Comparison of ENCODE assay signal across 8 mouse cellular contexts in genomic region chr8:123041774-123042105, GRCm38 (mm10). TPM values are rescaled to one million over a fixed set of nuclear protein-coding genes. Genes with fewer than 3 reads are reported as not detected.
A peak's percentile ranks its signal among the peaks of the same experiment; 100 is the strongest.
DNase-seq lines count a peak whose midpoint lies in the region; ATAC-seq and TF ChIP-seq lines count a peak whose summit lies in the region.

No protein-coding gene starts in this region.

- H3K4me1 ChIP-seq in heart, embryonic 11.5 days (ENCODE audit: control insufficient read depth, insufficient read depth, low read length): peaks cover 32% of the 10 kb centered on the region
- H3K4me1 ChIP-seq in ES-Bruce4 (ENCODE audit: control insufficient read depth, insufficient read depth, low read length): no peaks in the 10 kb centered on the region
- H3K4me1 ChIP-seq in forebrain, embryonic 16.5 days (replicated peaks; ENCODE audit: control insufficient read depth, insufficient read depth, low read length): peaks cover 39% of the 10 kb centered on the region

- no peaks in the 10 kb centered on the region for H3K9me3 ChIP-seq in heart, embryonic 11.5 days (replicated peaks; ENCODE audit: control insufficient read depth, low read length)
- no peaks in the 10 kb centered on the region for H3K9me3 ChIP-seq in ES-Bruce4 (replicated peaks; ENCODE audit: control insufficient read depth, insufficient read depth, low read length, poor library complexity, severe bottlenecking)
- H3K9me3 ChIP-seq in forebrain, embryonic 16.5 days (ENCODE audit: control insufficient read depth, low read length): no peaks in the 10 kb centered on the region

- peak overlapping the region; percentile 97 for H3K27ac ChIP-seq in heart, embryonic 11.5 days (ENCODE audit: low read depth, low read length)
- peak overlapping the region; percentile 36; the same call in 1 of the 2 replicates for H3K27ac ChIP-seq in ES-Bruce4 (ENCODE audit: insufficient read depth, low read length)
- H3K27ac ChIP-seq in forebrain, embryonic 16.5 days (ENCODE audit: low read length): peak overlapping the region; percentile 92

- DNase-seq in heart, adult 9 months (ENCODE audit: low spot score in 2 of 2): no peak
- peak; percentile 24 for DNase-seq in lung, postnatal 14 days
- no peak for DNase-seq in layer of hippocampus, adult 18-20 months (ENCODE audit: low spot score in 2 of 2)
- DNase-seq in urinary bladder, postnatal 14 days (ENCODE audit: low spot score): no peak
- DNase-seq in natural killer cell, adult 2 months (ENCODE audit: low spot score in 2 of 2): no peak

- ATAC-seq in heart, embryonic 11.5 days (replicated peaks; ENCODE audit: insufficient number of reproducible peaks, low FRiP score, low TSS enrichment): peak; percentile 19
- no peak; the same call in 1 of the 2 replicates for ATAC-seq in forebrain, embryonic 16.5 days

- no peaks in the 10 kb centered on the region for H3K27me3 ChIP-seq in heart, embryonic 11.5 days (ENCODE audit: control insufficient read depth, insufficient read depth, low read length)
- no peaks in the 10 kb centered on the region for H3K27me3 ChIP-seq in ES-Bruce4 (ENCODE audit: control insufficient read depth, insufficient read depth, low read length, poor library complexity, severe bottlenecking)
- H3K27me3 ChIP-seq in forebrain, embryonic 16.5 days (replicated peaks; ENCODE audit: control insufficient read depth, insufficient read depth, low read length): no peaks in the 10 kb centered on the region

- WGBS in heart, embryonic 11.5 days (ENCODE audit: insufficient replicate concordance): 3% methylated on average over 28 of the region's 60 CpGs
- WGBS in forebrain, embryonic 16.5 days: 3% methylated on average over 6 of the region's 60 CpGs

- peak overlapping the region; percentile 100 for H3K4me3 ChIP-seq in heart, embryonic 11.5 days (ENCODE audit: low read depth, low read length)
- H3K4me3 ChIP-seq in ES-Bruce4 (ENCODE audit: low read depth, low read length): peak overlapping the region; percentile 79
- H3K4me3 ChIP-seq in forebrain, embryonic 16.5 days (replicated peaks; ENCODE audit: low read length): peak overlapping the region; percentile 97

- TF ChIP-seq POLR2A in ES-Bruce4 (IDR thresholded peaks at IDR 0.05; ENCODE audit: insufficient read depth, low read length): no peak

- no peak for TF ChIP-seq CTCF in ES-Bruce4 (IDR thresholded peaks at IDR 0.05; ENCODE audit: low read depth, low read length)

- H3K9ac ChIP-seq in heart, embryonic 11.5 days (ENCODE audit: low read depth, low read length): peak overlapping the region; percentile 98
- H3K9ac ChIP-seq in ES-Bruce4 (ENCODE audit: low read depth, poor library complexity, severe bottlenecking): peak overlapping the region; percentile 100
- peak overlapping the region; percentile 99 for H3K9ac ChIP-seq in forebrain, embryonic 16.5 days (replicated peaks; ENCODE audit: low read depth, low read length)

- peak overlapping the region; percentile 90 for H3K4me2 ChIP-seq in heart, embryonic 11.5 days
- peak overlapping the region; percentile 63 for H3K4me2 ChIP-seq in forebrain, embryonic 16.5 days (ENCODE audit: low read length)

- no peaks in the 10 kb centered on the region for H3K36me3 ChIP-seq in heart, embryonic 11.5 days (ENCODE audit: control insufficient read depth, insufficient read depth, low read length)
- peaks cover 7% of the 10 kb centered on the region for H3K36me3 ChIP-seq in ES-Bruce4 (ENCODE audit: control insufficient read depth, insufficient read depth, low read length, poor library complexity, severe bottlenecking)
- H3K36me3 ChIP-seq in forebrain, embryonic 16.5 days (ENCODE audit: control insufficient read depth, insufficient read depth): no peaks in the 10 kb centered on the region

- no peak for TF ChIP-seq EP300 in ES-Bruce4 (IDR thresholded peaks at IDR 0.05; ENCODE audit: insufficient read depth, low read depth, low read length)

RNA-seq across cellular contexts. Expression of gene Ankrd11, which starts 0.3 kb away (rescaled TPM):
- 49.5 and 51.3 TPM in 2 replicates for polyA plus RNA-seq in heart, embryonic 11.5 days (2014; fragmentation: Nextera tagmentation; extraction: Ambion mirVana)
- 146 and 148 TPM in 2 replicates for polyA plus RNA-seq in ES-Bruce4 (2011; ENCODE audit: insufficient read depth, insufficient read length, low read depth, missing spikeins)
- polyA plus RNA-seq in forebrain, embryonic 16.5 days (2015; fragmentation: Nextera tagmentation; extraction: Ambion mirVana): 30.3 and 33.6 TPM in 2 replicates
- total RNA-seq in layer of hippocampus, adult 18-20 months (2021): 100 to 1,000 TPM; 165 to 176 TPM

RNA-seq across cellular contexts. Expression of gene Spg7, which starts 21.0 kb away (rescaled TPM):
- 48.7 and 49.4 TPM in 2 replicates for polyA plus RNA-seq in heart, embryonic 11.5 days (2014; fragmentation: Nextera tagmentation; extraction: Ambion mirVana)
- 79.3 and 99.6 TPM in 2 replicates for polyA plus RNA-seq in ES-Bruce4 (2011; ENCODE audit: insufficient read depth, insufficient read length, low read depth, missing spikeins)
- polyA plus RNA-seq in forebrain, embryonic 16.5 days (2015; fragmentation: Nextera tagmentation; extraction: Ambion mirVana): 45.3 and 51.8 TPM in 2 replicates
- total RNA-seq in layer of hippocampus, adult 18-20 months (2021): 10 to 100 TPM; 60.0 to 64.8 TPM

Comparison
In these comparisons a context has a peak if more than half of its experiments do, and no peak if none do; other contexts are left out.
1. H3K27ac ChIP-seq: peak in every context shown above with its lines; median percentile 97 in heart, embryonic 11.5 days; 92 in forebrain, embryonic 16.5 days; 36 in ES-Bruce4.